Mouse (Mus musculus) heart, postnatal 36 days (tissue): ENCODE data around the gene Scyl1. TPM values are rescaled to one million over a fixed set of nuclear protein-coding genes. Genes with fewer than 3 reads are reported as not detected.
A peak's percentile ranks its signal among the peaks of the same experiment; 100 is the strongest.

Experiments
- DNase-seq, 2 experiments: peaks; one replicate each; pipeline ENCODE4 v3.0.0; 2021 to 2022
- intact Hi-C: fragments of 180-260 bp; cut with DNase I; formaldehyde crosslinking; loops from one replicate; pipeline ENCODE4 v1.15.1; 2025
- total RNA-seq, 2 experiments: library from RNA; stranded (reverse); gene quantifications; 2 replicates each; pipeline ENCODE4 v1.2.3; 2021

Scyl1 gene
- total RNA-seq, 2 experiments from 2014 or later: 69.0 to 72.9 TPM

- intact Hi-C loops: loop anchor here (2.0 to 5.0 kb wide), 2 partner anchors 32 to 88 kb away; partner anchors contain the start of gene Rela
- DNase-seq: peak; percentile 74 to 83
These were observed 46.1 kb downstream of the Scyl1 start for GRCm38 (mm10) chr19:5725029-5725707.

- peak; percentile 79 to 86 for DNase-seq
- intact Hi-C loops: loop anchor here (1.0 to 2.0 kb wide), 2 partner anchors 10 to 32 kb away; no protein-coding TSS in a partner anchor
These were observed 46.7 kb downstream of the Scyl1 start for GRCm38 (mm10) chr19:5724549-5724941.

DNA sequence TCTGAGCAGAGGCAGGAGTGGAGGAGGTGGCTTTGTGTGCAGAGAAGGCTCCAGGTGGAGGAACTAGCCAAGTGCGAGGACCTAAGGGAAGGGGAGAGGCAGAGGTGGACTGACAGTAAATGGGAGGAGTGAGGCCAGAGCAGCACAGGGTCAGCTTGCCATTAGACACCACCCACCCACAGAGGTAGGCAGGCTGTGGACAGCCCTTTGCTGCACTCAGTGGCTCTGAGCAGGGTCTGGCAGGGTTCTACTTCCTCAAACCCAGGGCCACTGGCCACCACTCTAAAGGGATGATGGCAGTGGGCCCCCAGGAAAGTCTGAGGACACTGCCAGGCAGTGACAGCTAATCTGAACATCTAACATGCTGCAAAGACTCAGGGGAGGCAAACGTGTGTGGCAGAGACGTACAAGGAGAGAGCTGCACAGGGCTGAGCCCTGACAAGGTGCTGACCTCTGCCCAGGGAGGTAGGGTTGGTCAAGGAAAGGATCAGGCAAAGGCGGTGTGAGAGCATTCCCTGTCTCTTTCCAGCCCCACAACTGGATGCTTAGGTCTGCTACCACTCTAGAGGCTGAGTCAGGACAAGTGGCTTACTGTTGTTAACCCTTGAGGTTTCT lies 47.2 kb downstream of the Scyl1 start:
- intact Hi-C loops: loop anchor here (1.0 to 2.0 kb wide), 2 partner anchors 10 to 31 kb away; no protein-coding TSS in a partner anchor
- no peak for DNase-seq

DNA sequence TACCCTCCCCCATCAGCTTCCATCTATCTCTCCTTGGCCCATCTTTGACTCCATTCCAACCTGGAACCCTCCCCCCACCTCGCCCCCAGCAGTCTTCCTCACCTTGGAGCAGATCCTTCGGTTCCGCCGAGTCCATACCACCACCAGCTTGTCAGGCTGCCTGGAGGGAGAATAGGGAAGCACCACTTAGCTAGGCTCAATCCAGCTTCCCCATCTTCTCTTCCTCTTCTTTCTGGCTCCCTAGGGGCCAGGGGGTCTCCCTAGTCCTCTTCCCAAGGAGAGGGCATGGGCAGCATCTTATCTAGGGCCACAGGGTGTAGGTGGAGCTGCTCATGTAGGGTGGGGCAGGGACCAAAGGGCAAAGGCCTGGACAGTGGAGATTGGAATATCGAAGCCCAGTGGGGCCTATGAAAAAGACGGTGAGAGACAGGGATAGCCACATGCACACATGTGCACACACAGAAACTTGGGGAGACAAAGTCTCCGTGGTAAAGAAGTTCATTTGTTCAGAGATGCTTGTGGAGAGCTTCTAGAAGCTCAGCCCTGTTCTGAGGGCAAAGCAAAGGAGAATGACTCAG lies 48.3 kb downstream of the Scyl1 start:
- intact Hi-C loops: no loop called here
- DNase-seq: no peak

- intact Hi-C loops: no loop called here
- no peak for DNase-seq
These were observed 50.0 kb downstream of the Scyl1 start for GRCm38 (mm10) chr19:5721233-5721632.

GRCm38 (mm10) chr19:5716955-5717354 lies 54.3 kb downstream of the Scyl1 start:
- no peak for DNase-seq
- intact Hi-C loops: no loop called here

- intact Hi-C loops: no loop called here
- no peak for DNase-seq
These were observed 55.2 kb downstream of the Scyl1 start for GRCm38 (mm10) chr19:5715793-5716688.

DNA sequence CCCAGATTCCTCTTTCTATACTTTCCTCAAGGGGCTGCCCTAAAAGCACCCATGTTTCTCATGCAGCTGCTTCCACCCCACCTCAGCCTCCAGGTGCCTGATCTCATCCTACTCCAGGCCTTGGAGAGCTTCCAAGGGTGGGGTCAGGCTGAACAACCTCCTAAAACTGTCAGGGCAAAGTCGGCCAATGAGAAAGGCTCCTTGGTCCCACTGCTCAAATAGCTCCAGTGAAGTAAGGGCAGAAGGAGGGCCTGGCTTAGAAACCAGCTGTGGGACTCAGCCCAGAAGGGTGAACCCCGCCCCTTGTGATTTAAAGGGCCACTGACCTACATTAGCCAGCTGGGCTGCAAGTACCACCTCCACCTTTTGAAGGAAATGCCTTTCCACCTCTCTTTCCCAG lies 57.5 kb downstream of the Scyl1 start:
- intact Hi-C loops: loop anchor here (1.0 kb wide), 1 partner anchor 11 kb away; no protein-coding TSS in a partner anchor

DNA sequence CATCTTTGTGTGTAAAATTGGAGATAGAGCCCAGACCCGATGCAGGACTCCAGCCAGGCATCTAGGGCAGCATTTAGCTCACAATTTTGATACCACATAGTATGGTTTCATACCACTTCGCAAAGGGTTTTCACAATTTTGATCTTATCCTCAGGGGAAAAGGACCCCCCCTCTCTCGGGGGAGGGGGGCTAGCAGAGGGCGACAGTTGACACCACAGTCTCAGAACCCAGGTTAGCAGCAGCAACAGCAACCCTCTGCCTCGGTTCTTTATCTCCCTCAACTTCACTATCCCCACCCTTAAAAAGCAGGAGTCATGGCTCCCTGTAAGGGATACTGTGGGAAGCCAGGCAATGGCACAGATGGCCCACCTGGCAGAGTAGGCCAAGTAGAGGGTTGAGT lies 58.0 kb downstream of the Scyl1 start:
- intact Hi-C loops: no loop called here
- DNase-seq: no peak

More for the DNA sequence above, 57.5 kb downstream of the Scyl1 start:
- DNase-seq: peak; percentile 71 to 78

DNA sequence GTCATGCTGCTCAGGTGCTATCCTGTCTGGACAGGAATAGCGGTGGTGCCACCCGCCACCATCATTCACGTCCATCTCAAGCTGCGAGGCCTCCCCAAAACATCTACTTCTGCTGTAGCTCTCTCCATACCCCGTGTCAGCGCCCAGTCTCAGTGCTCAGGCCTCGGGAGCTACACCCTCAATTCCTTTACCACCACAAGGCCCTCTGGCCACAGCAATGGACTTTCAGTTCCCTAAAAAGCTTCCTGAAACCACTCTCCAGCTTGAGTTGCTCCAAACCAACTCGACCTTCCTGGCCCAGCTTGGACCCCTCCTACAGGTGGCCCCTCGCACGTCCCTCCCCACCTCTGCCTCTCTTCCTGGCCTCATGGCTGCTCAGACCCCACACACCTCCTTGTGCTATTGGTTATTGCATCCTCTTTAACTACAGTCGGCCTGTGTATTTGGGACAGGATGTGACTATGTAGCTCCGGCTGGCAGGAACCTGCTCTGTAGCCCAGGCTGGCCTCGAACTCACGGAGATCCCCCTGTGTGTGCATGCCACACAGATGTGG lies 59.2 kb downstream of the Scyl1 start:
- no peak for DNase-seq
- intact Hi-C loops: loop anchor here (1.0 to 2.0 kb wide), 3 partner anchors 15 to 67 kb away; no protein-coding TSS in a partner anchor

GRCm38 (mm10) chr19:5711218-5711617 lies 60.0 kb downstream of the Scyl1 start:
- peak; percentile 72 to 78 for DNase-seq
- intact Hi-C loops: loop anchor here (1.0 to 2.0 kb wide), 3 partner anchors 16 to 68 kb away; no protein-coding TSS in a partner anchor

DNA sequence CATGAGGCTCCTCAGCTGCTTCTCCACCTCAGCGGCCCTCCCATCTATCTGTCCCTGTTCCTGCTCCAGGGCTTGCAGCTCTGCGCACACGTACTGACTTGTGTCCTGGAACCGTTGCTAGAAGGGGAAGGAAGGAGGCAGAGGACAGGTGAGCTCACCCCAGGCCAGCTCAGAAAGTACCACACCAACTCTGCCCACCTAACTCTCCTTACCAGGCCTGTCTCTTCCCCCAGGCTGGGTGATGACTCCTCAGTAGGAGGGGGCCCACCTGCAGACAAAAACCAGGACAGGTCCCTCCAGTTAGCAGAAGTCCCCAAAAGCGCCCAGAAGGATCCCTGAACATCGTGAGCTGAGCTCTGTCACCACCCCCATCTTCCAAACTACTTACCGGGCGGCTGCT lies 60.6 kb downstream of the Scyl1 start:
- intact Hi-C loops: loop anchor here (2.0 kb wide), 1 partner anchor 18 kb away; no protein-coding TSS in a partner anchor
- no peak for DNase-seq

GRCm38 (mm10) chr19:5710068-5710467 lies 61.2 kb downstream of the Scyl1 start:
- DNase-seq: no peak
- intact Hi-C loops: loop anchor here (2.0 kb wide), 1 partner anchor 17 kb away; no protein-coding TSS in a partner anchor

Other genes with a start within 250 kb of the Scyl1 start
- not detected for gene Ovol1, start 210.8 kb downstream of the Scyl1 start, total RNA-seq
- gene Ap5b1, start 203.4 kb downstream of the Scyl1 start, total RNA-seq: 1 to 10 TPM; 3.1 to 3.4 TPM
- 10 to 100 TPM; 42.7 to 53.2 TPM for gene Rnaseh2c, start 169.5 kb downstream of the Scyl1 start, total RNA-seq
- 10 to 100 TPM; 30.3 to 37.0 TPM for gene Kat5, start 161.2 kb downstream of the Scyl1 start, total RNA-seq
- gene Rela, start 133.9 kb downstream of the Scyl1 start, total RNA-seq: 10 to 100 TPM; 25.6 to 31.2 TPM
- gene Sipa1, start 107.7 kb downstream of the Scyl1 start, total RNA-seq: 10 to 100 TPM; 19.5 to 29.0 TPM
- 10 to 100 TPM; 26.0 to 29.5 TPM for gene Map3k11, start 82.7 kb downstream of the Scyl1 start, total RNA-seq
- gene Pcnx3, start 82.5 kb downstream of the Scyl1 start, total RNA-seq: 10 to 100 TPM; 15.7 to 16.8 TPM
- not detected for gene Kcnk7, start 67.1 kb downstream of the Scyl1 start, total RNA-seq
- gene Ehbp1l1, start 45.1 kb downstream of the Scyl1 start, total RNA-seq: 100 to 1,000 TPM; 135 to 136 TPM
- 10 to 100 TPM; 29.3 to 32.6 TPM for gene Fam89b, start 41.8 kb downstream of the Scyl1 start, total RNA-seq
- gene Ltbp3, start 30.5 kb downstream of the Scyl1 start, total RNA-seq: 10 to 100 TPM; 36.5 to 42.2 TPM
- 10 to 100 TPM; 11.4 to 11.7 TPM for gene Frmd8, start 103.9 kb upstream of the Scyl1 start, total RNA-seq
- gene Slc25a45, start 106.4 kb upstream of the Scyl1 start, total RNA-seq: 1 to 10 TPM; 3.4 to 4.2 TPM
- under 1 TPM; 0.57 to 0.64 TPM for gene Tigd3, start 122.7 kb upstream of the Scyl1 start, total RNA-seq
- gene Dpf2, start 141.6 kb upstream of the Scyl1 start, total RNA-seq: 10 to 100 TPM; 75.8 to 96.2 TPM
- gene Cdc42ep2, start 153.4 kb upstream of the Scyl1 start, total RNA-seq: 1 to 10 TPM; 9.3 to 9.5 TPM
- gene Pola2, start 192.8 kb upstream of the Scyl1 start, total RNA-seq: 10 to 100 TPM; 10.6 to 10.9 TPM
- gene Slc22a20, start 214.7 kb upstream of the Scyl1 start, total RNA-seq: not detected
- gene Capn1, start 244.5 kb upstream of the Scyl1 start, total RNA-seq: 10 to 100 TPM; 34.7 to 35.2 TPM